Mouse (Mus musculus) liver (tissue): ENCODE data around the gene 2310009B15Rik.

Source experiments
- DNase-seq: peaks from one replicate; pipeline ENCODE4 v3.0.0-alpha.2; 2020; ENCODE audit warnings: mixed read lengths

The 2310009B15Rik gene

DNA sequence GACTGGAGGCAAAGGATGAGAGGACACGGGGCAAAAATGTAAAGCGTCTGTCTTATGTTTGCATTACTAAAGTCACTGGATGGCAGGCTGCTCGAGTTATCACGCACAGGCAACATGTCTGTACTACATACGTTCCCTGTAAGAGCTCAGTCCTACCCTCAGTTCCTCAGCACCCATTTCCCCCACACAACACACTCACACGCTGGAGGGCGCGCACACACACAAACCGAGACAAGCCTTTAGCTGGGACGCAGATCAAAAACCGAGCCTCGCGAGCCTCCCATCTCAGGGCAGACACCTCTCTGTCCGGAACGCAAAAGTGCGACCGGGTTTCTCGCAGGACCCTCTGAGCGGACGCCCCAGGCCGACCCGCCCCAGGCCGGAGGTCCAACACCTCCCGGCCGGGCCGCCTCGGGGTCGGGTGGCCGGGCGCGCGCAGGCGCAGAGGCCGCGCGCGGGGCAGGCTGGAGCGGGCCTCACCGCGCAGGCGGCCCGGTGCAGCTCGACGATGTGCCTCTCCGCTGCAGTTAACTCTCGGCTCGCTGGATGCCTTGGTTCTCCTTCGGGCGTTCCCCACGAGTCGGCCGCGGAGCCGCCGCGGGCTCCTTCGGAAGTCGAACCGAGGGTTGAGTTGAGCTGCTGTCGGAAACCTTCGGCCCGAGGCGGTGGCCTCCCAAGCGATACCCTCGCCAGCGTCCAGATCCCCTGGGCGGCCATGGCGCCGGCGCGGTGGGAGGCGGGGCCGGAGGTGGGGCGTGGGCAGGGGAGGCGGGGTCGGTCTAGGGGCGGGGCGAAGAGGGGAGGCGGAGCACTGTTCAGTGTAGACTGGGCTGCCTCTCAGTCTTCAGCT is at the start of gene 2310009B15Rik:
Gene 2310009B15Rik (minus strand): TSS at position 752 of the 850 bp plus-strand sequence.
- peak; percentile 87 for DNase-seq

DNA sequence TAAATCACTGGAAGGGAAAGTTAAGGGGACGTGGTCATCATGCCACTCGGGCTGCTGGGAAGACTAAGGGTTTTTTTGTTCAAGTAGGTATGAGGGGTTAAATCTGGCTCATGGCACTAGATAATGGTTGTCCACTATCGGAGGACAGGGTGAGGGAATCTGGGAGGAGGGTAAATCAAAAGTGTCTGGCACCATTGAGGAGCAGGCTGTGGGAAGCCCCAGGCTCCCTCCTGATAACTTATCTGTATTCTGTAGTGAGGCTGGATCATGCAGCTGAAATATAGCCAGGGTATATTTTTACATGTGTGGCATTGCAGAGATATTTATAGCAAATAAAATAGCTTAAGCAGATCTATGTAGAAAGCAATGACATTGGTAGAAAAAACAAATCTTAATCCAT is 49.6 kb upstream of the 2310009B15Rik start:
- no peak for DNase-seq

DNA sequence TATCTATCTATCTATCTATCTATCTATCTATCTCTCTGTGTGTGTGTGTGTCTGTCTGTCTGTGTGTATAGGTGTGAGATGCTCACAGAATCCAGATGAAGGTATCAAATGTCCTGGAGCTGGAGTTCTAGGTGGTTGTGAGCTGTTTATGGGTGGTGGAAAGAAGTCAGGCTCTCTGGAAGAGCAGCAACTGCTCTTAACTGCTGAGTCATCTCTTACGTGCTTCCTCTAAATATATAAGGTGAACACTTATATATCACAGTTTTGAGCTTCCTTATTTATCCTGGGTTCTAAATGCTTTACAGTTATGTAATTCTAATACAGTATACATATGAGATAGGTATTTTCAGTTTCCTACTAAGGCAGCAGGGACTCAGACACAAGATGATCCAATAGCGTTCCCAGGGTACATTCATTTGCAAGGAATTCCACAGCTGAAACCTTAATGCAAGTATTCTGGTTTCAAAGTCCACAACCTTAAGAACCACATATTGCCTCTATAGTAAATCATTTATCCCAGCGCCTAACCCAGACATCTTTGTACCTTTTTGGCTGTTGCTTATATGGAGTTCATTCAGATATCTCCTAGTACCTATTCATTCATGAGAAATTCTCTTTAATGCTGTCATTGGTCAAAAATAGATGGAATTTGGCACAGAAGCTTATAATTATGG is 48.6 kb upstream of the 2310009B15Rik start:
- DNase-seq, result no peak

- DNase-seq, result no peak
These were observed 47.2 kb upstream of the 2310009B15Rik start for GRCm38 (mm10) chr1:138903894-138904293.

- no peak for DNase-seq
These were observed 44.9 kb upstream of the 2310009B15Rik start for GRCm38 (mm10) chr1:138901431-138902117.

- DNase-seq, result no peak
These were observed 39.4 kb upstream of the 2310009B15Rik start for GRCm38 (mm10) chr1:138896088-138896487.

DNA sequence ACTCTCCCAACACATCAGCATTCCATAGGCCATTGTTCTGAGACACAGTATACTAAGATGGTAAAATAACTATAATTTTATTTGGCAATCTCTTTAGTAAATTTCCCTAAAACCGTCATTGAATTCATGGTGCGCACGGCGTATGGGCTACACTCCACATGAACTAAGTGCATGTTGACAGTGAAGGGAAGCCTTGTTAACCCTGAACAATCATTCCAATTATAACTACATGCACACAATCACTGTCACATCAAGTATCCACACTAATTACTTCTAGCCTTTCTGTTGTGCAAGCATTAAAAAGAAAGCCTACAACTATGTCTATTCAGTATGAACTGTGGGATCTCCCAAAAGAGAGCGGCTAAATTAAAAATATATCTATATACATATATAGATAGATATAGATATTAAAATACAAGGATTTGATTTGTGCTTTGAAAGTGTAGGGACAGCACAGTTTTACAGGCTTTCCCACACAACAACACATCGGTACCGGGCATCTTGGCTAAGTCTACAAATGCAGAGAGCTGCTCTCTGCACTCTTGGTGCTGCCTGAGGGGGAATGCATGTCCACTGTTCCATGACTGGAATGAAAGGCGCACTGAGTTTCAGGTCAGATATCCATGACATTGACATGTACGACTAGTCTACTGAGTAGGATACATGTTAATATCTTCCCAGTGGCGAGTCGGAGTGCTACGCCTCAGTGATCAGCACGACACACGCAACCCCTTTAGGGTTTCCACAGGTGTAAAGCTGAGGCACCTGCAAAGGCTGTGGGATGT is 21.0 kb upstream of the 2310009B15Rik start:
- no peak for DNase-seq

DNA sequence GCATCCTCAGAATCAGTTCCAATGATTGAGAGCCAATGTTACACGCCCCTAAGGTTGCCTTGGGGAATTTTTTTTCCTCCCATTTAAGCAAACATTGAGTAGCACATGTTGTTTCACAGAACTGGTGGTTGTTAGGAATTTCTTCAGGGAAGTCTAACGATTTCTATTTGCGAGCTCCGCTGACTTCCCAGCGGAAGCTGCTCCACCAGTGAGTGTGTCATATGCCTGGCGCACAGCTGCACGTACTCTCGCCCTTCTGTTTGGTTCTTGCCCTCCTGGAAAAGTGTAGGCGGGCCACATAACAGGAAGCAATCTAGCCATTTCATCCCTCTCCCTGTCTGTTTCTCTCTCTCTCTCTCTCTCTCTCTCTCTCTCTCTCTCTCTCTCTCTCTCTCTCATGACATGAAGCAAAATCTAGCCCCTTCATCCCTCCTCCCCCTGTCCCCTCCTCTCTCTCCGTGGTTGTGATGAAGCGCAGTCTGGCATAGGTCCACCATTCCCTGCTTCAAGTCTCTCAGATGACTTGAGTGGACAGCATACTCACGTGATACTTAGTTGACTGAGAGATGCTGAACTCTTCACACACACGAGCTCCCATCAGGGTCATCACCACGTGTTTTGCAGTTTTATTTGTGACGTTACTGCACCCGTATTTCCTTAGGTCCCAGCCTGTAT is 19.9 kb upstream of the 2310009B15Rik start:
- DNase-seq, result no peak

GRCm38 (mm10) chr1:138850823-138851222 is 5.8 kb downstream of the 2310009B15Rik start:
- no peak for DNase-seq

- no peak for DNase-seq
These were observed 6.5 kb downstream of the 2310009B15Rik start for GRCm38 (mm10) chr1:138850161-138850539.

- DNase-seq, result no peak
These were observed 7.0 kb downstream of the 2310009B15Rik start for GRCm38 (mm10) chr1:138849531-138850160.

- DNase-seq, result no peak
These were observed 8.0 kb downstream of the 2310009B15Rik start, which contains the start of gene Lhx9 for GRCm38 (mm10) chr1:138848511-138849109. TSS of gene Lhx9 (minus strand) at chr1:138848577.

DNA sequence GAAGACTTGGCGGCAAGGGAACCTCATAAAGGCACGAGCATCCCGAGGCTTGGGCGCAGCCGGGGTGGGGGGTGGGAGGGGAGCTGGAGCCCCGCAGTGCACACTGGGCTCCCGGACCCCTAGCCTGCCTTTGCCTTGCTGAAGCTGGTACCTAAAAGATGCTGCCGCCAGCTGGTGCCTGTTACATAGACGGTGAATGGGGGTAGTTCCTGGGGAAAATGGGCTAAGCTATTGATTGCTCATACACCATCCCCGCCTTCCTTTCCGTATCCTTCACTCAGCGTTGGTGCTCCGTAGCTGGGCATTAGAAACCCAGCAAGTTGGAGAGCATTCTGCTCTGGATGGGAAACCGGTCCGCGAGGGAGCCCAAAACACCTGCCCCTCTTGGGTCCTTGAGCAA is 8.6 kb downstream of the 2310009B15Rik start:
- no peak for DNase-seq

- DNase-seq, result no peak
These were observed 9.5 kb downstream of the 2310009B15Rik start for GRCm38 (mm10) chr1:138847146-138847545.

DNA sequence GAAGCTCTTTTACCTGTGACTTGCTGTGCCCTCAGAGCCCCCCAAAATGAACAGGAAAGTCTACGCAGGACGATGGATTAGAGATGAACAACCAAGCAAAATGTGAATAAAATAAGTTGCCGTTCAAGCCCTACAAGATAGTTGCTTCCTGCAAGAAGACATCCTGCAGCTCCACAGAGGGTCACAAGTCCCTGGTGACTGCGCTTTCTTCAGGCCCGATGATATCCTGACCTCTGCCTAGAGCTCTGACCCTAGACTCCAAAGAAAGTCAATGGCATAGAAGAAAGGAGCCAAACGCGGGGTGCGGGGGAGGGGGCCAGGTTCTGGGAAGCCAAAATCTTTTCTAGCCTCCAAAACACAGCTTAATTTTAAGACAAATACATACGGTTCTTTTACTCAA is 10.1 kb downstream of the 2310009B15Rik start:
- no peak for DNase-seq

DNA sequence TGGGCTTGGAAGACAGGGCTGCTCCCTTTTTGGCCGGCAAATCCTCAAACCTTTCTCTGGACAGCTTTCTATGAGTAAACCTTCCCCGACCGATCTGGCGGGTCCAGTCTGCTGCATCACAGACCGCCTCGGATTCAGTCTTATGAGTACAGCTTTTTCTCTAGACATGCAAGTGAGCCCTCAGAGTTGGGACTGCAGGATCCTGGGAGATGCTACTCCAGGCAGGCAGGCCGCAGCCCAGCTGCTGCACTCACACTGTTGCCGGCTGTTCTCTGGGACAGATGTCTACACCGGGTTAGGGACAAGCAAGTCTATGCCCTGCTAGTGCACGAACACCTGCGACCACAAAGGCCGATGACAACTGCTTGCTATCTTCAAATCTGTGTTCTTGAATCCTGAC is 10.5 kb downstream of the 2310009B15Rik start:
- DNase-seq, result no peak

GRCm38 (mm10) chr1:138845481-138845880 is 11.2 kb downstream of the 2310009B15Rik start:
- DNase-seq, result no peak

DNA sequence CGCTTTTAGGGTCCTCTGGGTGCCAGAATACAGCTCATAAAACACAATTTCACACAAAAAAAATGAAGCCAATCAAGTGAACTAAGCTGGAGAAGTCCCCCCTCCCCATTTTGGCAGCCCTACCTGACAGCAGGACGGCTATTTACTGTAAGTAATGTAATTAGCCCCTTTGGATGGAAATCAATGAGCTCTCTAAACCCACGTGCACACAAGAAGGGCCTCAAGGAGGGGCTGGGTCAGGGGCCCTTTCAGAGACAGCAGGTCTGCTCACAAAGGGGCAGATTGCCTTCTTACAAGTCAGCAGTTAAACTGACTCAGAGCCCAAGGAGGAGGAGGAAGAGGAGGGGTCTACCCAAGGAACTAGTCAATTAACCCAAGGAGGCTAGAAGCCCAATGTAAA is 12.5 kb downstream of the 2310009B15Rik start:
- no peak for DNase-seq

GRCm38 (mm10) chr1:138843361-138844091 is 13.1 kb downstream of the 2310009B15Rik start:
- DNase-seq, result no peak

- DNase-seq, result no peak
These were observed 13.9 kb downstream of the 2310009B15Rik start for GRCm38 (mm10) chr1:138842756-138843155.
